Mouse (Mus musculus) small intestine, adult 2 months (tissue): Measurements from ENCODE around the gene Kcnd2.

Experiments used
- CTCF ChIP-seq: fragments of 200-500 bp; IDR thresholded peaks from 2 replicates; pipeline ENCODE4 v1.5.1; 2012; ENCODE audit warnings: low read depth, mild to moderate bottlenecking, control low read depth, inconsistent platforms, low read length, moderate library complexity, mixed read lengths; ENCODE audit not compliant: insufficient replicate concordance, insufficient read length; ENCODE audit errors: extremely low read depth
- POLR2A ChIP-seq: fragments of 200-500 bp; IDR thresholded peaks from 2 replicates; pipeline ENCODE4 v1.6.1; 2012; ENCODE audit warnings: low read depth, mild to moderate bottlenecking, control low read depth, inconsistent platforms, low read length, moderate library complexity

- TF ChIP-seq CTCF: no peak
- no peak for TF ChIP-seq POLR2A
Measured at GRCm38 (mm10) chr6:21215491-21216191, at the start of gene Kcnd2.
